Mouse (Mus musculus): ENCODE results near the gene Slc9a3r2. TPM values are rescaled to one million over a fixed set of nuclear protein-coding genes. Genes with fewer than 3 reads are reported as not detected.

The Slc9a3r2 gene
- polyA plus RNA-seq, 1 experiment from 2014 or later, result 10.8 TPM

DNA sequence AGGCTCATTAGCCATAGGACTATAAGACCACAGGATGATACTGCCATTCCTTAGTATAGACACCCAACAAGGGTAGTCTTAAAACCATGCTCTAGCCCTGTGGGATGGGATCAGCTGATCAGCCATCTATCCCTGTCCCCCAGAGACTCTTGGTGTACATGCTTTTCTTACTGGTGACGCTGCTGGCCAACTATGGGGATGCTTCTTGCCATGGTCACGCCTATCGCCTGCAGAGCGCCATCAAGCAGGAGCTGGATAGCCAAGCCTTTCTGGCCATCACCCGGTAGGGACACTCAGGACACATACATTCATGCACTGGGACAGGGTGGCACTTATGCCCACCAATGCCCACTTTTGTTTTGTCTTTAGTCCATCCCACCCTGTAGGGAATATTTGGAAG, 58.4 kb downstream of the Slc9a3r2 start:
- Histone ChIP-seq H3K9me3 (replicated peaks) (no peaks in the 10 kb centered on the region), H3K4me2 (no peak overlapping the region), H3K27ac (replicated peaks) (no peak overlapping the region), H3K36me3 (replicated peaks) (peaks cover 57% of the 10 kb centered on the region), H3K4me1 (replicated peaks) (no peaks in the 10 kb centered on the region), H3K27me3 (no peaks in the 10 kb centered on the region), H3K4me3 (replicated peaks) (no peak overlapping the region), H3K9ac (no peak overlapping the region)
- WGBS (ENCODE audit: insufficient replicate concordance), result 82% methylated on average over 5 of the region's 5 CpGs
- no peak for ATAC-seq (ENCODE audit: insufficient read depth)

DNA sequence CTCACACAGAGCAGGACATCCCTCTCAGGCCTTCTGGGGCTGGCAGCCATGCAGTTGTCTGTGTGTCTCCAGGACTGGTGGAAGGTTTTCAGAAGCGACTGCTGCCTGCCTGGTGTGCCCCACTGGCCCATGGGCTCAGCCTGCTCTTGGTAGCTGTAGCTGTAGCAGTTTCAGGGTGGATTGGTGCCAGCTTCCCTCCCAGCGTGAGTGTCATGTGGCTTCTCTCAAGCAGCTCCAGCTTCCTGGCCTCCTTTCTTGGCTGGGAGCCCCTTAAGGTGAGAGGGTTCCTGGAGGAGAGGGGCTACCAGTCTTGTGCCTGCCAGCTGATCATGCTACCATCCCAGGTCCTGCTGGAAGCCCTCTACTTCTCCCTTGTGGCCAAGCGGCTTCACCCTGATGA, 59.2 kb downstream of the Slc9a3r2 start:
- 66% methylated on average over 3 of the region's 3 CpGs for WGBS (ENCODE audit: insufficient replicate concordance)
- no peak overlapping the region for H3K9ac ChIP-seq
- H3K27me3 ChIP-seq, result no peaks in the 10 kb centered on the region
- H3K4me2 ChIP-seq, result no peak overlapping the region
- H3K4me3 ChIP-seq (replicated peaks), result no peak overlapping the region
- no peaks in the 10 kb centered on the region for H3K9me3 ChIP-seq (replicated peaks)
- no peaks in the 10 kb centered on the region for H3K4me1 ChIP-seq (replicated peaks)
- H3K27ac ChIP-seq (replicated peaks), result no peak overlapping the region
- peaks cover 57% of the 10 kb centered on the region for H3K36me3 ChIP-seq (replicated peaks)
- no peak for ATAC-seq (ENCODE audit: insufficient read depth)

Small RNA genes lying within 50 kb of the gene (microRNA-seq; reads per million reads assigned to microRNA genes)
- gene Gm24589, result not detected

Other genes with a start within 250 kb of the Slc9a3r2 start
- 109 and 113 TPM in 2 replicates for gene Rnps1, start 235.8 kb downstream of the Slc9a3r2 start, polyA plus RNA-seq (2015; fragmentation: Nextera tagmentation; extraction: Ambion mirVana)
- gene Eci1, start 223.7 kb downstream of the Slc9a3r2 start, polyA plus RNA-seq (2015; fragmentation: Nextera tagmentation; extraction: Ambion mirVana), result 81.2 and 92.2 TPM in 2 replicates
- 0.39 and 0.41 TPM in 2 replicates for gene Dnase1l2, start 207.2 kb downstream of the Slc9a3r2 start, polyA plus RNA-seq (2015; fragmentation: Nextera tagmentation; extraction: Ambion mirVana)
- 11.5 and 14.2 TPM in 2 replicates for gene E4f1, start 180.0 kb downstream of the Slc9a3r2 start, polyA plus RNA-seq (2015; fragmentation: Nextera tagmentation; extraction: Ambion mirVana)
- 60.5 and 61.2 TPM in 2 replicates for gene Pgp, start 179.9 kb downstream of the Slc9a3r2 start, polyA plus RNA-seq (2015; fragmentation: Nextera tagmentation; extraction: Ambion mirVana)
- 0.13 TPM in 1 of 2 replicates, not detected in the other for gene Bricd5, start 176.4 kb downstream of the Slc9a3r2 start, polyA plus RNA-seq (2015; fragmentation: Nextera tagmentation; extraction: Ambion mirVana)
- 12.0 and 13.6 TPM in 2 replicates for gene Mlst8, start 171.2 kb downstream of the Slc9a3r2 start, polyA plus RNA-seq (2015; fragmentation: Nextera tagmentation; extraction: Ambion mirVana)
- gene Caskin1, start 161.7 kb downstream of the Slc9a3r2 start, polyA plus RNA-seq (2015; fragmentation: Nextera tagmentation; extraction: Ambion mirVana), result 0.05 and 0.09 TPM in 2 replicates
- 32.9 and 35.2 TPM in 2 replicates for gene Traf7, start 122.4 kb downstream of the Slc9a3r2 start, polyA plus RNA-seq (2015; fragmentation: Nextera tagmentation; extraction: Ambion mirVana)
- gene Rab26, start 116.1 kb downstream of the Slc9a3r2 start, polyA plus RNA-seq (2015; fragmentation: Nextera tagmentation; extraction: Ambion mirVana), result 0.64 and 0.74 TPM in 2 replicates
- gene Pkd1, start 100.5 kb downstream of the Slc9a3r2 start, polyA plus RNA-seq (2015; fragmentation: Nextera tagmentation; extraction: Ambion mirVana), result 2.6 and 3.0 TPM in 2 replicates
- 18.8 and 21.4 TPM in 2 replicates for gene Tsc2, start 17.7 kb downstream of the Slc9a3r2 start, polyA plus RNA-seq (2015; fragmentation: Nextera tagmentation; extraction: Ambion mirVana)
- 5.8 and 6.4 TPM in 2 replicates for gene Nthl1, start 17.6 kb downstream of the Slc9a3r2 start, polyA plus RNA-seq (2015; fragmentation: Nextera tagmentation; extraction: Ambion mirVana)
- gene Npw, start 8.1 kb upstream of the Slc9a3r2 start, polyA plus RNA-seq (2015; fragmentation: Nextera tagmentation; extraction: Ambion mirVana), result 0.30 TPM in 1 of 2 replicates, not detected in the other
- 9.9 and 12.5 TPM in 2 replicates for gene Zfp598, start 19.4 kb upstream of the Slc9a3r2 start, polyA plus RNA-seq (2015; fragmentation: Nextera tagmentation; extraction: Ambion mirVana)
- 0.07 and 0.16 TPM in 2 replicates for gene Syngr3, start 39.6 kb upstream of the Slc9a3r2 start, polyA plus RNA-seq (2015; fragmentation: Nextera tagmentation; extraction: Ambion mirVana)
- gene Gfer, start 45.8 kb upstream of the Slc9a3r2 start, polyA plus RNA-seq (2015; fragmentation: Nextera tagmentation; extraction: Ambion mirVana), result 22.8 and 25.2 TPM in 2 replicates
- 0.14 and 0.16 TPM in 2 replicates for gene Noxo1, start 45.9 kb upstream of the Slc9a3r2 start, polyA plus RNA-seq (2015; fragmentation: Nextera tagmentation; extraction: Ambion mirVana)
- gene Tbl3, start 57.3 kb upstream of the Slc9a3r2 start, polyA plus RNA-seq (2015; fragmentation: Nextera tagmentation; extraction: Ambion mirVana), result 35.0 and 40.6 TPM in 2 replicates
- gene Rnf151, start 67.7 kb upstream of the Slc9a3r2 start, polyA plus RNA-seq (2015; fragmentation: Nextera tagmentation; extraction: Ambion mirVana), result not detected in 2 replicates
- 1,043 and 1,068 TPM in 2 replicates for gene Rps2, start 67.8 kb upstream of the Slc9a3r2 start, polyA plus RNA-seq (2015; fragmentation: Nextera tagmentation; extraction: Ambion mirVana)
- gene Ndufb10, start 74.2 kb upstream of the Slc9a3r2 start, polyA plus RNA-seq (2015; fragmentation: Nextera tagmentation; extraction: Ambion mirVana), result 160 and 162 TPM in 2 replicates
- gene Rpl3l, start 77.5 kb upstream of the Slc9a3r2 start, polyA plus RNA-seq (2015; fragmentation: Nextera tagmentation; extraction: Ambion mirVana), result 0.09 and 0.15 TPM in 2 replicates
- 31.1 and 32.9 TPM in 2 replicates for gene Msrb1, start 86.3 kb upstream of the Slc9a3r2 start, polyA plus RNA-seq (2015; fragmentation: Nextera tagmentation; extraction: Ambion mirVana)
- 0.07 TPM in 1 of 2 replicates, not detected in the other for gene Hs3st6, start 102.7 kb upstream of the Slc9a3r2 start, polyA plus RNA-seq (2015; fragmentation: Nextera tagmentation; extraction: Ambion mirVana)
- gene Meiob, start 154.0 kb upstream of the Slc9a3r2 start, polyA plus RNA-seq (2015; fragmentation: Nextera tagmentation; extraction: Ambion mirVana), result 0.35 and 0.54 TPM in 2 replicates
- 117 and 135 TPM in 2 replicates for gene Hagh, start 189.8 kb upstream of the Slc9a3r2 start, polyA plus RNA-seq (2015; fragmentation: Nextera tagmentation; extraction: Ambion mirVana)
- gene Fahd1, start 200.0 kb upstream of the Slc9a3r2 start, polyA plus RNA-seq (2015; fragmentation: Nextera tagmentation; extraction: Ambion mirVana), result 41.1 and 44.2 TPM in 2 replicates
- gene Igfals, start 215.7 kb upstream of the Slc9a3r2 start, polyA plus RNA-seq (2015; fragmentation: Nextera tagmentation; extraction: Ambion mirVana), result 9.6 and 11.5 TPM in 2 replicates
- 68.1 and 73.5 TPM in 2 replicates for gene Nubp2, start 236.0 kb upstream of the Slc9a3r2 start, polyA plus RNA-seq (2015; fragmentation: Nextera tagmentation; extraction: Ambion mirVana)
- 45.2 and 48.4 TPM in 2 replicates for gene Spsb3, start 236.3 kb upstream of the Slc9a3r2 start, polyA plus RNA-seq (2015; fragmentation: Nextera tagmentation; extraction: Ambion mirVana)
- 11.5 and 13.0 TPM in 2 replicates for gene Eme2, start 244.8 kb upstream of the Slc9a3r2 start, polyA plus RNA-seq (2015; fragmentation: Nextera tagmentation; extraction: Ambion mirVana)
- gene Mrps34, start 244.8 kb upstream of the Slc9a3r2 start, polyA plus RNA-seq (2015; fragmentation: Nextera tagmentation; extraction: Ambion mirVana), result 52.3 and 52.8 TPM in 2 replicates
- gene Nme3, start 246.2 kb upstream of the Slc9a3r2 start, polyA plus RNA-seq (2015; fragmentation: Nextera tagmentation; extraction: Ambion mirVana), result 53.4 and 60.1 TPM in 2 replicates

Data from liver, embryonic 15.5 days (tissue).